Mouse (Mus musculus) bone marrow, adult 2 months (tissue): Measurements from ENCODE around the gene Sh3gl3.

ENCODE experiments used
- CTCF ChIP-seq: fragments of 200-500 bp; IDR thresholded peaks from 2 replicates; pipeline ENCODE4 v1.5.1; 2011; ENCODE audit warnings: low read length, control low read depth; ENCODE audit not compliant: control insufficient read depth, insufficient read depth
- POLR2A ChIP-seq: fragments of 200-500 bp; IDR thresholded peaks from 2 replicates; pipeline ENCODE4 v1.6.1; 2011; ENCODE audit warnings: low read depth, mild to moderate bottlenecking, control low read depth, low read length, borderline replicate concordance; ENCODE audit not compliant: control insufficient read depth

DNA sequence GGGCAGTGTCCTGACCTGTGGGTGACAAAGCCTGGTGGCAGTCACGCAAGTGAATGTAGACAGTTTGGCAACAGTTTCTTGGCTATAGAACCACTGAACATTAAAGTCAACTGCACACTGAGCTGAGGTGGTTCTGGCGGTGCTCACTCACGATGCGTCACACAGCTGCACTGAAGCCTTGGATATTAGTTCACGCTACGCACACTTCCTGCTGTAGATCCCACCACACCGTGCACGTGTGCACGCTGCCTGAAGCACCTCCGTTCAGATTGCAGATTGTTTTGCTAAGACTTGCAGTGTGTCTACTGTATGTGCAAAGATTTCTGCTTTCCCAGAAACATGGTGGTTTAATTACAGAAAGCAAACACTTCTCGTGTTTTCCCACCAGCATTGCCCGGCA is 144.9 kb downstream of the Sh3gl3 start:
- TF ChIP-seq POLR2A: no peak
- no peak for TF ChIP-seq CTCF
